Mouse (Mus musculus): ENCODE measurements around the gene Lysmd2. TPM values are rescaled to one million over a fixed set of nuclear protein-coding genes. Genes with fewer than 3 reads are reported as not detected.
"Not testable (repeated sequence)": the region's sequence is repeated elsewhere in the genome, so short reads cannot be mapped to it uniquely, and the experiment has no call there.

The Lysmd2 gene
- polyA plus RNA-seq, 1 experiment: 13.7 TPM

DNA sequence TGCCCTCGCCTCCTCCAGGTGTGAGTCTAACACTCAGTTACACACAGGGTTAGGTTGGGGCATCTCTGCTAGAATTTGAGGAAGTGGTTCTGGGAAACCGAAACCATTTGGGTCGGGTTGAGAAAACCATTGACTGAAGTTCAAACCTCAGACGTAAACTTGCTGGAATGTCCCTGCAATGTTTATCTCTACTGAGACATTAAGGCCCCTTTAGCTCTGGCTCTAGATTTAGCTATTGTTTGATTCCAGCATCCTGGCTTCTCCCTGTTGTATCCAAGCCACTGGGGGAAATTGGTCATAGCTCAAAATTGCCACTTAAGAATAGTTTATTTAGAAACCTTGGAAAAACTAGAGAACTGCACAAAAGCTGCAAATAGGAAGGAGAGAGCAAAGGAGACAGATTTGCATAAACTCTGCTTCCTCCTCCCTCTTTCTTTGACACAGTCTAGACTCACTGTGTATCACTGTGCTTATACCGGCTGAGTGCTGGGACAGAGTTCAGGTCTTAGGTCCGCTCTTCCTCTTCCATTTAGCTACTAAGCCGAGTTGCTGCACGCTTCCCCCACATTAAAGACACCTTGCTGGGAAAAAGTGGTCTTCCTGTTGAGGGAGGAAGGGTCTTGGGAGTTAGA, 5.4 kb downstream of the Lysmd2 start:
- no peaks in the 10 kb centered on the region for H3K27me3 ChIP-seq (ENCODE audit: control insufficient read depth, insufficient read depth, low read length)
- H3K4me1 ChIP-seq (ENCODE audit: control insufficient read depth, insufficient read depth, insufficient read length, low read length): peaks cover 12% of the 10 kb centered on the region
- H3K36me3 ChIP-seq (ENCODE audit: control insufficient read depth, insufficient read depth, low read length): no peaks in the 10 kb centered on the region
- 53% methylated on average over 8 of the region's 8 CpGs for WGBS
- H3K27ac ChIP-seq (ENCODE audit: insufficient read depth, low read depth, low read length): peak overlapping the region; percentile 57
- H3K4me3 ChIP-seq (ENCODE audit: low read depth, low read length): no peak overlapping the region
- TF ChIP-seq CTCF (IDR thresholded peaks at IDR 0.05; ENCODE audit: extremely low read depth, insufficient read length, insufficient replicate concordance, low read depth, low read length) (no peak), POLR2A (IDR thresholded peaks at IDR 0.05; ENCODE audit: low read depth, low read length) (no peak)

- Histone ChIP-seq H3K4me3 (ENCODE audit: low read depth, low read length) (no peak overlapping the region), H3K27me3 (ENCODE audit: control insufficient read depth, insufficient read depth, low read length) (no peaks in the 10 kb centered on the region), H3K27ac (ENCODE audit: insufficient read depth, low read depth, low read length) (no peak overlapping the region), H3K36me3 (ENCODE audit: control insufficient read depth, insufficient read depth, low read length) (0 out of 2 replicates have a peak, but pooled peaks cover under 1% of the 10 kb centered on the region), H3K4me1 (ENCODE audit: control insufficient read depth, insufficient read depth, insufficient read length, low read length) (peaks cover 10% of the 10 kb centered on the region)
- TF ChIP-seq CTCF (IDR thresholded peaks at IDR 0.05; ENCODE audit: extremely low read depth, insufficient read length, insufficient replicate concordance, low read depth, low read length): no peak
- 87% methylated on average over 10 of the region's 10 CpGs for WGBS
Measured at GRCm38 (mm10) chr9:75632111-75632510, 6.6 kb downstream of the Lysmd2 start.

DNA sequence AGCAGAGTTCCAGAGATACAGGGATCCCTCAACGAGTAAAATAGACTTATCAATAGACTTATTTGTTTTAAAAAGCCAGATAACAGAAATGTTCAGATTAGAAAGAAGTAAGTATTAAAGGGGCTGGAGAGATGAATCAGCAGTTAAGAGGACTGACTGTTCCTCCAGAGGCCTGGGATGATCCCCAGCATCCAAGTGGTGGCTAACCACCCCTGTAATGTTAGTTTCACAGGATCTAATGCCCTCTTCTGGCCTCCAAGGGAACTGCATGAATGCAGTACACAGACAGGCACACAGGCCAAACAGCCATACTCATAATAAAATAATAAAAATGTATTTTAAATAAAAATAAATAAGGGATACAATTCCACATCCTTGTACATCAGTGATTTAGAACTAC, 7.4 kb downstream of the Lysmd2 start:
- Histone ChIP-seq H3K27me3 (ENCODE audit: control insufficient read depth, insufficient read depth, low read length) (no peaks in the 10 kb centered on the region), H3K4me3 (ENCODE audit: low read depth, low read length) (no peak overlapping the region), H3K4me1 (ENCODE audit: control insufficient read depth, insufficient read depth, insufficient read length, low read length) (peaks cover 10% of the 10 kb centered on the region), H3K36me3 (ENCODE audit: control insufficient read depth, insufficient read depth, low read length) (0 out of 2 replicates have a peak, but pooled peaks cover 1% of the 10 kb centered on the region), H3K27ac (ENCODE audit: insufficient read depth, low read depth, low read length) (no peak overlapping the region)
- TF ChIP-seq POLR2A (IDR thresholded peaks at IDR 0.05; ENCODE audit: low read depth, low read length) (no peak), CTCF (IDR thresholded peaks at IDR 0.05; ENCODE audit: extremely low read depth, insufficient read length, insufficient replicate concordance, low read depth, low read length) (peak; percentile 59; the same call in 1 of the 2 replicates)
- WGBS: 40% methylated on average over 1 of the region's 1 CpGs

DNA sequence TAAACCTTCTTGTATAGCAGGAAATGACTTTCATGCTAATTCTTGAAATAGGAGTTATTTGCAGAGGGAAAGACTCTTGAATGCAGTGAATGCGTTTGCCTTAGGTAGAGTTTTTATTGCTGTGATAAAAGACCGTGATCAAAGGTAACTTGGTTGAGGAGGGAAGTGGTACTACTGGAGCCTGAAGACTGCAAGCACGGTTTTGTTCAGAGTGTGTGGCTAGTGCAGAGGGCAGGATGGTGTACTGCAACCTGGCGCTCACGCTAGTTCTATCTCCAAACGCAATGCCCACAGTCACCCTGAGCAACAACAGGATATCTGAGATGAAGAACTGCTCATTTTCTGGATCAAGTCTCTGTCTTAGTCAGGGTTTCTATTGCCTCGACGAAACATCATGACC, 8.1 kb downstream of the Lysmd2 start:
- 42% methylated on average over 8 of the region's 8 CpGs for WGBS
- H3K4me3 ChIP-seq (ENCODE audit: low read depth, low read length): no peak overlapping the region

DNA sequence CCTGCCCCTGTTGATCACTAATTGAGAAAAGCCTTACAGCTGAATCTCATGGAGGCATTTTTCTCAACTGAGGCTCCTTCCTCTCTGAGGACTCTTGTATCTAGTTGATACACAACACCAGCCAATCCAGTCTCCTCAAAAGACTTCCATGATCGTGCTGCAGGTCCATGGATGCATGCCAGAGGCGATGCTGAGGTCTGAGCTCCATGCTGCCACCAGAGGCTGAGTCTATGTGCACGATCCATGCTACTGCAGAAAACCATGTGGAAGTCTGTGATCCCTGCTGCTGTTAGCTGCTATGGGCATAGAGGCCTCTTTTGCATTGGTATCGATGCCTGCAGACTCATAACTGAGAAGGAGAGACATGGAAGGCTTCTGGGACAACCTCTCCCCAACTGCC, 8.7 kb downstream of the Lysmd2 start:
- H3K4me1 ChIP-seq (ENCODE audit: control insufficient read depth, insufficient read depth, insufficient read length, low read length): peaks cover 10% of the 10 kb centered on the region

More for the DNA sequence above, 8.1 kb downstream of the Lysmd2 start:
- peaks cover 10% of the 10 kb centered on the region for H3K4me1 ChIP-seq (ENCODE audit: control insufficient read depth, insufficient read depth, insufficient read length, low read length)
- no peak for TF ChIP-seq CTCF (IDR thresholded peaks at IDR 0.05; ENCODE audit: extremely low read depth, insufficient read length, insufficient replicate concordance, low read depth, low read length)
- 0 out of 2 replicates have a peak, but pooled peaks cover 1% of the 10 kb centered on the region for H3K36me3 ChIP-seq (ENCODE audit: control insufficient read depth, insufficient read depth, low read length)
- no peak overlapping the region for H3K27ac ChIP-seq (ENCODE audit: insufficient read depth, low read depth, low read length)
- no peaks in the 10 kb centered on the region for H3K27me3 ChIP-seq (ENCODE audit: control insufficient read depth, insufficient read depth, low read length)

GRCm38 (mm10) chr9:75645405-75645804, 19.9 kb downstream of the Lysmd2 start:
- no peak for TF ChIP-seq CTCF (IDR thresholded peaks at IDR 0.05; ENCODE audit: extremely low read depth, insufficient read length, insufficient replicate concordance, low read depth, low read length)
- no peak for TF ChIP-seq POLR2A (IDR thresholded peaks at IDR 0.05; ENCODE audit: low read depth, low read length)
- Histone ChIP-seq H3K36me3 (ENCODE audit: control insufficient read depth, insufficient read depth, low read length) (no peaks in the 10 kb centered on the region), H3K27me3 (ENCODE audit: control insufficient read depth, insufficient read depth, low read length) (no peaks in the 10 kb centered on the region), H3K4me3 (ENCODE audit: low read depth, low read length) (no peak overlapping the region), H3K4me1 (ENCODE audit: control insufficient read depth, insufficient read depth, insufficient read length, low read length) (peaks cover 7% of the 10 kb centered on the region; the same call in 1 of the 2 replicates), H3K27ac (ENCODE audit: insufficient read depth, low read depth, low read length) (no peak overlapping the region)
- 19% methylated on average over 3 of the region's 3 CpGs for WGBS

More for the DNA sequence above, 8.7 kb downstream of the Lysmd2 start:
- Histone ChIP-seq H3K27me3 (ENCODE audit: control insufficient read depth, insufficient read depth, low read length) (no peaks in the 10 kb centered on the region), H3K4me3 (ENCODE audit: low read depth, low read length) (no peak overlapping the region), H3K36me3 (ENCODE audit: control insufficient read depth, insufficient read depth, low read length) (0 out of 2 replicates have a peak, but pooled peaks cover 1% of the 10 kb centered on the region), H3K27ac (ENCODE audit: insufficient read depth, low read depth, low read length) (no peak overlapping the region)
- WGBS: 86% methylated on average over 4 of the region's 4 CpGs
- no peak for TF ChIP-seq CTCF (IDR thresholded peaks at IDR 0.05; ENCODE audit: extremely low read depth, insufficient read length, insufficient replicate concordance, low read depth, low read length)
- TF ChIP-seq POLR2A (IDR thresholded peaks at IDR 0.05; ENCODE audit: low read depth, low read length): no peak

DNA sequence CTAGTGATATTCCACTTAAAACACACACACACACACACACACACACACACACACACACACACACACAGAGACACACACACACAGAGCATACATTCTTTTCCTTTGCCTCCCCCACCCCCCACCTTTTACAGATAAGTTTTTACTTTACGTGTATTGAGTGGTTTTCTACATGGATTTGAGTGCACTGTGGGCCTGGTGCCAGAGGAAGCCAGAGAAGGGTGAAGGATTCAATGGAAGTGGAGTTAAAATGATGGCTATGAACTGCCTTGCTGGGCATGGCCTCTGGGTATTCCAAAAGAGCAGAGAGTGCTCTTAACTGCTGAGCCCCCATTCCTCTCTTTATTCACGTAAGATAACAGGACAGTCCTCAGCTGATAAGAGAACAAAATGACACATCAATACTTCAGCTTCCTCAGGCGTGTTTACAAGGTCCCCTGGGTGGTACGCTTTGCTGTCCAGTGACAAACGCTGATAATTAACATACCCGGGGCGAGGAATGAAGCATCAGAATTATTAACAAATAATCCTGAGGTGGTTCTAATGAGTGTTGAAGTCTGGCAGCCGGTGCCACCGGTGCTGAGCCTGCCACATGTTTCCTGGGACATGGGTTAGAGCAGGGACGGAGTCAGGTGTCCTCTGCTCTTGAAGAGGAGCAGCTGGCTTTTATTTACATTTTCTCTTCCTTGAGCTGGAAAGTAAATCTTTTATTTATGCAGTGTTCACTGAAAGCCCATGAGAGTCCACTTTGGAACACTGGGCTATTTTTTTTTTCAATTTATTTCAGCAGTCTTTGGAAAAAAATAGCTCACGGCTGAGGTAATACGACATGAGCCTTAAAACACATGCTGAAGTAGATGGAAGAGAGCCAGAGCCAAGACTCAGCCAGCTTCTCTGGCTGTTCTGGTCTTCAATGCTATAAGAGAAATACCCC, 28.7 kb downstream of the Lysmd2 start:
- no peak for TF ChIP-seq CTCF (IDR thresholded peaks at IDR 0.05; ENCODE audit: extremely low read depth, insufficient read length, insufficient replicate concordance, low read depth, low read length)
- no peak for TF ChIP-seq POLR2A (IDR thresholded peaks at IDR 0.05; ENCODE audit: low read depth, low read length)
- WGBS: 30% methylated on average over 12 of the region's 12 CpGs
- H3K27me3 ChIP-seq (ENCODE audit: control insufficient read depth, insufficient read depth, low read length): no peaks in the 10 kb centered on the region
- no peaks in the 10 kb centered on the region for H3K36me3 ChIP-seq (ENCODE audit: control insufficient read depth, insufficient read depth, low read length)
- H3K4me1 ChIP-seq (ENCODE audit: control insufficient read depth, insufficient read depth, insufficient read length, low read length): no peaks in the 10 kb centered on the region
- H3K27ac ChIP-seq (ENCODE audit: insufficient read depth, low read depth, low read length): no peak overlapping the region
- H3K4me3 ChIP-seq (ENCODE audit: low read depth, low read length): no peak overlapping the region

DNA sequence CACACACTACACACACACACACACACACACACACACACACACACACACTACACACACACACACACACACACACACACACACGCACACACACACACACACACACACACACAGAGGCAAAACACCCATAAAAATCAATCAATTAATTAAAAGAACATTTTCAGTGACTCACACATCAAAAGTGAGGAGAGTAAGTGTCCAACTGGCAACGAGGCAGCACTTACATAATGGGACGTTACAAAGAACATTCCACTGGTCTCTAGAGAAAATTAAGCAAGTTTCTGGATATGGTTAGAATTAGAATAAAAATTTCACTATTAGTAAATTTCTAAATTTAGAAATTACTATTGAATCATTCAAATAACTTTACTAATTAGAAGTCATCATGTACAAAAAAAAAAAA, 30.9 kb downstream of the Lysmd2 start:
- H3K27ac ChIP-seq (ENCODE audit: insufficient read depth, low read depth, low read length); H3K36me3 ChIP-seq (ENCODE audit: control insufficient read depth, insufficient read depth, low read length); H3K4me1 ChIP-seq (ENCODE audit: control insufficient read depth, insufficient read depth, insufficient read length, low read length); H3K4me3 ChIP-seq (ENCODE audit: low read depth, low read length); H3K27me3 ChIP-seq (ENCODE audit: control insufficient read depth, insufficient read depth, low read length): not testable (repeated sequence)
- WGBS: 86% methylated on average over 3 of the region's 3 CpGs
